Mouse (Mus musculus): ENCODE measurements around the gene Ppp1r3c.

- TF ChIP-seq CTCF (IDR thresholded peaks at IDR 0.05; ENCODE audit: borderline replicate concordance, insufficient read depth, low read length) (no peak), POLR2A (IDR thresholded peaks at IDR 0.05; ENCODE audit: low read depth, low read length) (no peak)
Observed at GRCm38 (mm10) chr19:36748996-36749395, 12.5 kb upstream of the Ppp1r3c start.

Measured in embryonic fibroblast, embryonic 13.5 days (primary cell).